ENCODE assay signal across 13 mouse cellular contexts in genomic region chr10:69720899-69721490, GRCm38 (mm10).
DNase-seq lines count a peak whose midpoint lies in the region; ATAC-seq lines count a peak whose summit lies in the region.
"Had no signal": no experiment of that assay in that cellular context is flagged by ENCODE, and none has a peak within 500 bp of the region (broad histone marks: within the 10 kb centered on the region; RNA-seq: fewer than 3 reads in every experiment).

No protein-coding gene starts in this region.

- no peaks in the 10 kb centered on the region for H3K27me3 ChIP-seq in forebrain, embryonic 15.5 days
- no peaks in the 10 kb centered on the region for H3K27me3 ChIP-seq in forebrain, embryonic 10.5 days (ENCODE audit: poor library complexity, severe bottlenecking)
- no peaks in the 10 kb centered on the region for H3K27me3 ChIP-seq in hindbrain, embryonic 15.5 days
- H3K27me3 ChIP-seq in neural tube, embryonic 13.5 days, result no peaks in the 10 kb centered on the region
- H3K27me3 ChIP-seq: limb, embryonic 15.5 days had no signal

- no peak overlapping the region for H3K4me3 ChIP-seq in forebrain, embryonic 15.5 days
- no peak overlapping the region for H3K4me3 ChIP-seq in forebrain, embryonic 10.5 days
- H3K4me3 ChIP-seq in hindbrain, embryonic 15.5 days, result no peak overlapping the region
- H3K4me3 ChIP-seq in neural tube, embryonic 13.5 days, result no peak overlapping the region
- H3K4me3 ChIP-seq: gastrocnemius, adult 2 months; left cerebral cortex, adult 2 months; limb, embryonic 15.5 days had no signal

- H3K4me2 ChIP-seq in forebrain, embryonic 15.5 days (replicated peaks), result no peak overlapping the region
- peak overlapping the region; percentile 33; the same call in 1 of the 2 replicates for H3K4me2 ChIP-seq in hindbrain, embryonic 15.5 days
- peak overlapping the region; percentile 48 for H3K4me2 ChIP-seq in neural tube, embryonic 13.5 days
- H3K4me2 ChIP-seq: heart, embryonic 11.5 days; limb, embryonic 15.5 days had no signal

- ATAC-seq in forebrain, embryonic 15.5 days (replicated peaks), result no peak; the same call in 1 of the 2 replicates
- ATAC-seq in hindbrain, embryonic 15.5 days (ENCODE audit: low FRiP score, low read depth), result no peak
- no peak; the same call in 1 of the 2 replicates for ATAC-seq in neural tube, embryonic 13.5 days (ENCODE audit: low read depth)
- no peak for ATAC-seq in monocyte, adult 5-6 weeks (replicated peaks; ENCODE audit: insufficient number of reproducible peaks, low FRiP score, low TSS enrichment, poor library complexity, severe bottlenecking)
- ATAC-seq: lung, postnatal 0 days had no signal

- H3K36me3 ChIP-seq in forebrain, embryonic 15.5 days, result no peaks in the 10 kb centered on the region
- H3K36me3 ChIP-seq in forebrain, embryonic 10.5 days (replicated peaks), result no peaks in the 10 kb centered on the region
- no peaks in the 10 kb centered on the region for H3K36me3 ChIP-seq in hindbrain, embryonic 15.5 days
- no peaks in the 10 kb centered on the region for H3K36me3 ChIP-seq in neural tube, embryonic 13.5 days
- H3K36me3 ChIP-seq: limb, embryonic 15.5 days had no signal

- peaks cover 41% of the 10 kb centered on the region for H3K4me1 ChIP-seq in forebrain, embryonic 15.5 days
- peaks cover 25% of the 10 kb centered on the region for H3K4me1 ChIP-seq in forebrain, embryonic 10.5 days
- H3K4me1 ChIP-seq in hindbrain, embryonic 15.5 days (replicated peaks), result peaks cover 60% of the 10 kb centered on the region
- H3K4me1 ChIP-seq in neural tube, embryonic 13.5 days (replicated peaks), result peaks cover 89% of the 10 kb centered on the region

- peak overlapping the region; percentile 75 for H3K27ac ChIP-seq in forebrain, embryonic 15.5 days (replicated peaks)
- H3K27ac ChIP-seq in forebrain, embryonic 10.5 days, result no peak overlapping the region
- peak overlapping the region; percentile 75 for H3K27ac ChIP-seq in hindbrain, embryonic 15.5 days (replicated peaks)
- peak overlapping the region; percentile 93 for H3K27ac ChIP-seq in neural tube, embryonic 13.5 days (replicated peaks)
- H3K27ac ChIP-seq: gastrocnemius, adult 2 months; left cerebral cortex, adult 2 months; limb, embryonic 15.5 days had no signal

- no peaks in the 10 kb centered on the region for H3K9me3 ChIP-seq in forebrain, embryonic 15.5 days
- no peaks in the 10 kb centered on the region for H3K9me3 ChIP-seq in forebrain, embryonic 10.5 days
- no peaks in the 10 kb centered on the region for H3K9me3 ChIP-seq in hindbrain, embryonic 15.5 days
- H3K9me3 ChIP-seq in neural tube, embryonic 13.5 days, result no peaks in the 10 kb centered on the region
- H3K9me3 ChIP-seq: limb, embryonic 15.5 days had no signal

- no peak for DNase-seq in forebrain, embryonic 10.5 days (ENCODE audit: extremely low spot score, low spot score)
- DNase-seq in cerebellum, adult 9-10 months, result peak; percentile 66
- DNase-seq in right cerebral cortex, postnatal 25 days, result no peak
- no peak for DNase-seq in spleen, adult 12 weeks (ENCODE audit: low spot score)
- DNase-seq: gastrocnemius, adult 2 months had no signal

- H3K9ac ChIP-seq in forebrain, embryonic 15.5 days (replicated peaks), result no peak overlapping the region
- no peak overlapping the region for H3K9ac ChIP-seq in hindbrain, embryonic 15.5 days
- H3K9ac ChIP-seq in neural tube, embryonic 13.5 days, result peak overlapping the region; percentile 52
- H3K9ac ChIP-seq: limb, embryonic 15.5 days had no signal

- WGBS in forebrain, embryonic 15.5 days, result 58% methylated on average over 6 of the region's 6 CpGs
- WGBS in forebrain, embryonic 10.5 days, result 62% methylated on average over 6 of the region's 6 CpGs
- WGBS in hindbrain, embryonic 15.5 days, result 34% methylated on average over 6 of the region's 6 CpGs
- 35% methylated on average over 6 of the region's 6 CpGs for WGBS in neural tube, embryonic 13.5 days
